Mouse (Mus musculus) lung, embryonic 15.5 days (tissue): ENCODE results near the gene Hsd17b3. TPM values are rescaled to one million over a fixed set of nuclear protein-coding genes. Genes with fewer than 3 reads are reported as not detected.

ENCODE experiments used
- ATAC-seq: fragments of 200-750 bp; cut with Nextera tagmentation; 2 replicates; pipeline ENCODE4 v1.8.0; 2017; ENCODE audit warnings: moderate number of reproducible peaks, borderline replicate concordance; ENCODE audit not compliant: low FRiP score, low TSS enrichment; ENCODE audit errors: extremely low read depth
- H3K27ac ChIP-seq: fragments of 300-500 bp; sonication (generic); 2 replicates; pipeline ENCODE4 v1.5.1; 2015; ENCODE audit warnings: moderate library complexity, mild to moderate bottlenecking, inconsistent platforms
- H3K27me3 ChIP-seq: fragments of 300-500 bp; sonication (generic); 2 replicates; pipeline ENCODE4 v1.6.1; 2015; ENCODE audit warnings: inconsistent platforms
- H3K36me3 ChIP-seq: fragments of 300-500 bp; sonication (generic); 2 replicates; pipeline ENCODE4 v1.6.1; 2015; ENCODE audit warnings: inconsistent platforms
- H3K4me1 ChIP-seq: fragments of 300-500 bp; sonication (generic); 2 replicates; pipeline ENCODE4 v1.6.1; 2015; ENCODE audit warnings: inconsistent platforms
- H3K4me2 ChIP-seq: fragments of 300-500 bp; sonication (generic); 2 replicates; pipeline ENCODE4 v1.6.1; 2015; ENCODE audit warnings: inconsistent platforms, mild to moderate bottlenecking, moderate library complexity
- H3K4me3 ChIP-seq: fragments of 300-500 bp; sonication (generic); 2 replicates; pipeline ENCODE4 v1.5.1; 2015; ENCODE audit warnings: mild to moderate bottlenecking, inconsistent platforms
- H3K9ac ChIP-seq: fragments of 300-500 bp; sonication (generic); 2 replicates; pipeline ENCODE4 v1.6.1; 2015; ENCODE audit warnings: inconsistent platforms
- H3K9me3 ChIP-seq: fragments of 300-500 bp; sonication (generic); 2 replicates; pipeline ENCODE4 v1.6.1; 2016; ENCODE audit warnings: inconsistent platforms
- WGBS: fragments of 180-500 bp; shearing (Covaris S2); methylation state at CpG from one replicate; pipeline ENCODE4 v1.1.7; 2015; 5-methylcytosine and 5-hydroxymethylcytosine counted together
- polyA plus RNA-seq: library from polyadenylated mRNA; unstranded; fragments of >200 nt; fragmentation: Nextera tagmentation; extraction: Ambion mirVana; gene quantifications from 2 replicates; pipeline ENCODE4 v1.2.1, GENCODE M21; 2015

The Hsd17b3 gene
- polyA plus RNA-seq, result not detected in 2 replicates

GRCm38 (mm10) chr13:64089130-64089529 is at the start of gene Hsd17b3:
Gene Hsd17b3, minus strand, starts transcription at chr13:64089230.
- WGBS, result 73% methylated on average over 4 of the region's 4 CpGs
- no peak within 1 kb of the TSS for H3K4me2 ChIP-seq
- H3K9ac ChIP-seq, result no peak within 1 kb of the TSS
- peaks cover 12% of the 10 kb centered on the region for H3K4me1 ChIP-seq
- no peak within 1 kb of the TSS for H3K4me3 ChIP-seq
- H3K27ac ChIP-seq, result peak within 1 kb of the TSS; percentile 5; the same call in 1 of the 2 replicates
- H3K27me3 ChIP-seq, result no peaks in the 10 kb centered on the region
- no peak for ATAC-seq
- no peaks in the 10 kb centered on the region for H3K9me3 ChIP-seq
- H3K36me3 ChIP-seq, result no peaks in the 10 kb centered on the region

- Histone ChIP-seq H3K4me1 (peaks cover 10% of the 10 kb centered on the region; the same call in 1 of the 2 replicates), H3K4me3 (peak overlapping the region; percentile 62), H3K9ac (peak overlapping the region; percentile 61), H3K4me2 (peak overlapping the region; percentile 83), H3K27me3 (no peaks in the 10 kb centered on the region), H3K9me3 (no peaks in the 10 kb centered on the region), H3K36me3 (peaks cover 18% of the 10 kb centered on the region), H3K27ac (peak overlapping the region; percentile 52; the same call in 1 of the 2 replicates)
- WGBS, result 36% methylated on average over 15 of the region's 15 CpGs
- peak; percentile 84 for ATAC-seq
Observed at GRCm38 (mm10) chr13:64129616-64130375, 40.8 kb upstream of the Hsd17b3 start.

GRCm38 (mm10) chr13:64128858-64129615 is 40.0 kb upstream of the Hsd17b3 start, which contains the start of gene Slc35d2:
Gene Slc35d2, minus strand, starts transcription at chr13:64129368.
- Histone ChIP-seq H3K4me3 (peak within 1 kb of the TSS; percentile 62), H3K9me3 (no peaks in the 10 kb centered on the region), H3K4me2 (peak within 1 kb of the TSS; percentile 83), H3K27ac (peak within 1 kb of the TSS; percentile 52), H3K27me3 (no peaks in the 10 kb centered on the region), H3K4me1 (peaks cover 10% of the 10 kb centered on the region; the same call in 1 of the 2 replicates), H3K9ac (peak within 1 kb of the TSS; percentile 61), H3K36me3 (peaks cover 12% of the 10 kb centered on the region)
- WGBS, result 8% methylated on average over 42 of the region's 44 CpGs
- ATAC-seq, result peak; percentile 85

- peaks cover 10% of the 10 kb centered on the region; the same call in 1 of the 2 replicates for H3K4me1 ChIP-seq
- no peaks in the 10 kb centered on the region for H3K27me3 ChIP-seq
- 0 out of 2 replicates have a peak overlapping the region, but pooled peaks have one; percentile 19 for H3K27ac ChIP-seq
- WGBS, result 33% methylated on average over 4 of the region's 4 CpGs
- no peak for ATAC-seq
- no peaks in the 10 kb centered on the region for H3K36me3 ChIP-seq
- no peak overlapping the region for H3K9ac ChIP-seq
- no peak overlapping the region for H3K4me3 ChIP-seq
- H3K9me3 ChIP-seq, result no peaks in the 10 kb centered on the region
- H3K4me2 ChIP-seq, result no peak overlapping the region
Observed at GRCm38 (mm10) chr13:64126316-64126715, 37.3 kb upstream of the Hsd17b3 start.

GRCm38 (mm10) chr13:64124886-64125285 is 35.9 kb upstream of the Hsd17b3 start:
- H3K4me3 ChIP-seq, result no peak overlapping the region
- H3K9me3 ChIP-seq, result no peaks in the 10 kb centered on the region
- no peak overlapping the region for H3K9ac ChIP-seq
- no peak overlapping the region for H3K4me2 ChIP-seq
- WGBS, result 90% methylated on average over 6 of the region's 6 CpGs
- no peak for ATAC-seq
- H3K27me3 ChIP-seq, result no peaks in the 10 kb centered on the region
- no peak overlapping the region for H3K27ac ChIP-seq
- no peaks in the 10 kb centered on the region for H3K36me3 ChIP-seq
- peaks cover 10% of the 10 kb centered on the region; the same call in 1 of the 2 replicates for H3K4me1 ChIP-seq

- no peak overlapping the region for H3K27ac ChIP-seq
- H3K27me3 ChIP-seq, result no peaks in the 10 kb centered on the region
- peaks cover 8% of the 10 kb centered on the region; the same call in 1 of the 2 replicates for H3K4me1 ChIP-seq
- WGBS, result 39% methylated on average over 6 of the region's 6 CpGs
- H3K4me3 ChIP-seq, result no peak overlapping the region
- H3K36me3 ChIP-seq, result no peaks in the 10 kb centered on the region
- H3K9ac ChIP-seq, result no peak overlapping the region
- H3K9me3 ChIP-seq, result no peaks in the 10 kb centered on the region
- no peak for ATAC-seq
- H3K4me2 ChIP-seq, result no peak overlapping the region
Observed at GRCm38 (mm10) chr13:64123491-64124188, 34.6 kb upstream of the Hsd17b3 start.

- no peak overlapping the region for H3K4me3 ChIP-seq
- 58% methylated on average over 4 of the region's 4 CpGs for WGBS
- H3K4me1 ChIP-seq, result no peaks in the 10 kb centered on the region
- no peaks in the 10 kb centered on the region for H3K27me3 ChIP-seq
- H3K4me2 ChIP-seq, result no peak overlapping the region
- no peaks in the 10 kb centered on the region for H3K9me3 ChIP-seq
- ATAC-seq, result no peak
- no peak overlapping the region for H3K27ac ChIP-seq
- no peak overlapping the region for H3K9ac ChIP-seq
- no peaks in the 10 kb centered on the region for H3K36me3 ChIP-seq
Observed at GRCm38 (mm10) chr13:64120760-64121159, 31.7 kb upstream of the Hsd17b3 start.

- WGBS, result 55% methylated on average over 2 of the region's 2 CpGs
- no peaks in the 10 kb centered on the region for H3K36me3 ChIP-seq
- no peaks in the 10 kb centered on the region for H3K4me1 ChIP-seq
- H3K4me3 ChIP-seq, result no peak overlapping the region
- no peaks in the 10 kb centered on the region for H3K9me3 ChIP-seq
- no peak overlapping the region for H3K27ac ChIP-seq
- H3K27me3 ChIP-seq, result no peaks in the 10 kb centered on the region
- no peak overlapping the region for H3K9ac ChIP-seq
- ATAC-seq, result no peak
- H3K4me2 ChIP-seq, result no peak overlapping the region
Observed at GRCm38 (mm10) chr13:64117442-64117841, 28.4 kb upstream of the Hsd17b3 start.

GRCm38 (mm10) chr13:64110421-64110820 is 21.4 kb upstream of the Hsd17b3 start:
- no peak overlapping the region for H3K9ac ChIP-seq
- ATAC-seq, result no peak
- H3K36me3 ChIP-seq, result no peaks in the 10 kb centered on the region
- H3K27me3 ChIP-seq, result no peaks in the 10 kb centered on the region
- peaks cover 13% of the 10 kb centered on the region; the same call in 1 of the 2 replicates for H3K4me1 ChIP-seq
- no peak overlapping the region for H3K27ac ChIP-seq
- no peak overlapping the region for H3K4me2 ChIP-seq
- 90% methylated on average over 1 of the region's 1 CpGs for whole genome bisulfite sequencing
- H3K4me3 ChIP-seq, result no peak overlapping the region
- H3K9me3 ChIP-seq, result no peaks in the 10 kb centered on the region

GRCm38 (mm10) chr13:64108381-64108850 is 19.4 kb upstream of the Hsd17b3 start:
- no peak overlapping the region for H3K27ac ChIP-seq
- 0 out of 2 replicates have a peak overlapping the region, but pooled peaks have one; percentile 6 for H3K4me2 ChIP-seq
- no peaks in the 10 kb centered on the region for H3K9me3 ChIP-seq
- no peaks in the 10 kb centered on the region for H3K27me3 ChIP-seq
- no peaks in the 10 kb centered on the region for H3K36me3 ChIP-seq
- ATAC-seq, result no peak
- H3K9ac ChIP-seq, result no peak overlapping the region
- WGBS, result 17% methylated on average over 5 of the region's 5 CpGs
- H3K4me3 ChIP-seq, result no peak overlapping the region
- H3K4me1 ChIP-seq, result peaks cover 13% of the 10 kb centered on the region; the same call in 1 of the 2 replicates

GRCm38 (mm10) chr13:64107535-64107934 is 18.5 kb upstream of the Hsd17b3 start:
- WGBS, result 32% methylated on average over 8 of the region's 8 CpGs
- Histone ChIP-seq H3K9me3 (no peaks in the 10 kb centered on the region), H3K36me3 (no peaks in the 10 kb centered on the region), H3K27ac (no peak overlapping the region), H3K4me1 (peaks cover 13% of the 10 kb centered on the region; the same call in 1 of the 2 replicates), H3K4me3 (no peak overlapping the region), H3K27me3 (no peaks in the 10 kb centered on the region), H3K4me2 (peak overlapping the region; percentile 3; the same call in 1 of the 2 replicates), H3K9ac (no peak overlapping the region)
- ATAC-seq, result no peak
